Mouse (Mus musculus) erythroblast, adult 5-6 weeks (primary cell): ENCODE data around the gene Apmap. TPM values are rescaled to one million over a fixed set of nuclear protein-coding genes. Genes with fewer than 3 reads are reported as not detected.

Experiments used
- ATAC-seq: replicated peaks from 2 replicates; pipeline ENCODE4 v1.8.0; 2016; ENCODE audit warnings: moderate number of reproducible peaks, mild to moderate bottlenecking, moderate TSS enrichment, inconsistent platforms; ENCODE audit not compliant: poor library complexity, low FRiP score, severe bottlenecking
- total RNA-seq, 2 experiments: library from RNA; stranded (forward) in 1 of 2; stranded (reverse) in 1 of 2; fragments of 150-400 nt in 1 of 2; fragments of 200-764, 138-1000 nt in 1 of 2; gene quantifications; 2 replicates each; pipeline versions ENCODE4 v1.2.3 to v1.2.4; 2015 to 2017; ENCODE audit warnings: low replicate concordance in 2 of 2

Apmap gene
- 3.6 and 15.9 TPM in 2 replicates for total RNA-seq (2015; ENCODE audit: low replicate concordance)
- total RNA-seq (2017; ENCODE audit: low replicate concordance), result 14.1 and 20.7 TPM in 2 replicates

- ATAC-seq, result peak; percentile 95
Measured at GRCm38 (mm10) chr2:150608087-150608799, at the start of gene Apmap. TSS of gene Apmap (minus strand) at chr2:150608567.

- ATAC-seq, result no peak
Measured at GRCm38 (mm10) chr2:150656975-150657768, 48.8 kb upstream of the Apmap start.

GRCm38 (mm10) chr2:150656112-150656511, 47.7 kb upstream of the Apmap start:
- ATAC-seq, result no peak

GRCm38 (mm10) chr2:150655290-150655689, 46.9 kb upstream of the Apmap start:
- no peak for ATAC-seq

- no peak for ATAC-seq
Measured at GRCm38 (mm10) chr2:150654814-150655213, 46.4 kb upstream of the Apmap start.

GRCm38 (mm10) chr2:150651366-150651765, 43.0 kb upstream of the Apmap start:
- ATAC-seq, result no peak

- ATAC-seq, result no peak
Measured at GRCm38 (mm10) chr2:150650511-150651074, 42.2 kb upstream of the Apmap start.

- no peak for ATAC-seq
Measured at GRCm38 (mm10) chr2:150648300-150648895, 40.0 kb upstream of the Apmap start.

GRCm38 (mm10) chr2:150647681-150648299, 39.4 kb upstream of the Apmap start:
- ATAC-seq, result no peak

- peak; percentile 84 for ATAC-seq
Measured at GRCm38 (mm10) chr2:150646411-150647121, 38.2 kb upstream of the Apmap start.

GRCm38 (mm10) chr2:150645225-150645624, 36.9 kb upstream of the Apmap start:
- no peak for ATAC-seq

- peak; percentile 58; the same call in 1 of the 2 replicates for ATAC-seq
Measured at GRCm38 (mm10) chr2:150643726-150644415, 35.5 kb upstream of the Apmap start.

- no peak for ATAC-seq
Measured at GRCm38 (mm10) chr2:150643166-150643565, 34.8 kb upstream of the Apmap start.

- peak; percentile 76 for ATAC-seq
Measured at GRCm38 (mm10) chr2:150638370-150638733, 30.0 kb upstream of the Apmap start.

- peak; percentile 21; the same call in 1 of the 2 replicates for ATAC-seq
Measured at GRCm38 (mm10) chr2:150637702-150638369, 29.5 kb upstream of the Apmap start.

GRCm38 (mm10) chr2:150635877-150636446, 27.6 kb upstream of the Apmap start:
- ATAC-seq, result 0 out of 2 replicates have a peak, but pooled peaks have one; percentile 51

GRCm38 (mm10) chr2:150629255-150629654, 20.9 kb upstream of the Apmap start:
- ATAC-seq, result no peak

- ATAC-seq, result no peak
Measured at GRCm38 (mm10) chr2:150627140-150627539, 18.8 kb upstream of the Apmap start.
